Mouse (Mus musculus): ENCODE measurements at regions not wholly inside any gene's neighbourhood (a gene's known extent, or its start where the extent isn't known, plus 50 kb on each side); places are given as distances from the start of the nearest gene placed in this dataset.

DNA sequence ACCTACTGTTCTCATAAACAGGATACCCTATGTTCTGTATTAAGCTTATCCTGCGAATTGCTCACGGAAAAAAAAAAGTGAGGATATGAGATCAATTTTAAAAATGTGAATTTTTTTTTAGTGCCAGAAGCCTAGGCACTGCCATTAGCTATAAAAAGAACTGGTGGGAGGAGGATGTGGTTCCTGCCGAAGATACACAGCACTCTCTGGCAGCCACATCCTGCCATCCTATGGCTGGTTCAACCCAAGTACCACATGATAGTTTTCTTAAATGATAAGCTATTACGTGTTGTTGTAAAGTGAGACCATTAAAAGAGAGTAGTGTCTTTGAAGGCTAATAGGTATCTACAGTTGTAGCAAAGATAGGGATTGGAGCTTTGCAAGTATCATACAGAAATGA lies 58.2 kb upstream of the Ppp3ca start:
- no peak for DNase-seq (ENCODE audit: low spot score in 2 of 2)

DNA sequence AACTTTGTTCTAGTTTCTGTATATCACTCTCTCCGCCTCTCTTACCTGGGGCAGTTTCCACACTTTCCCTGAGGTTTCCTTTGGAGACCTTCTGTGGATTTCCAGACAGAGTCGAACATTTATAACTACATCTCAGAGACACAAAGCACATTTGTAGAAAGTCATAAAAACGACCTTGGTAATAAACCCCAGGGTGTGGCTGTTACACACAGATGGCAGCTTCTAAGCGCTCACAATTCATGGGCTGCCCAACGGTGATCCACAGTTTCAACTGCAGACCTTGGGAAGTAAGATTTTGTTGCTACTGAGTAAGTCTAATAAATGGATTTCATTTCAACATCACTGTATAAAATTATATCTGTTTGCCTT lies 59.4 kb upstream of the Ppp3ca start:
- no peak for DNase-seq (ENCODE audit: low spot score in 2 of 2)

DNA sequence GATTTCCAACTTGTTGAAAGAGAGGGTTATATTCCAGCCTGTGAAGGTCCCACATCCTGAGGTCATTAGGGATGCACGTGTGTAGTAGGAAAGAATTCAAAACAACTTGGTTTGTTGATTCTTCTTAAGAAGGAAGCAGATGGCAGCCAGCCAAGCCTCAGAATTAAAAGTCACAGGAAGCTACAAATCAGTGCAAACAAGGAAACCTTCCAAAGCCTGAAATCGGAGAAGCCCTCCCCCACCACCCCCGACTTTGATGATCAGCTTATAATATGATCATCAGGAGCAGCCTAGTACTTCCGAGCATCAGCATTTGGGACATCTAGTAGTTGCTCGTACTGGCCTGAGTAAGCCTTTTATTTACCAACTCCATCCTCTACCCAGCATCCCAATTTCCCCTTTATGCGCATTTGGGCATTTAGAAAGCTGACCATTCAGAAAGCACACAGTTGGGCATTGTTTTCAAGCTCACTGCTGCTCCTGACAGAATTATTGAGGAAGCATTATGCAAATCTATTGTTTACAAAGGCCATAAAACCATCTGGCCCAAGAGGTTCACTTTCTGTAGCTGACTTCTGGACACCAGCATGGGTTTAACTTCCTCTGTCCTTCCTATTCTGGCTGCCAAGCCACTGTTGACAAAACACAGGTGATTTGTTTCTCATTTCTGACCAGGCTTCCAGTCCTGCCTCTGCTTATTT lies 59.9 kb upstream of the Ppp3ca start:
- no peak for DNase-seq (ENCODE audit: low spot score in 2 of 2)

DNA sequence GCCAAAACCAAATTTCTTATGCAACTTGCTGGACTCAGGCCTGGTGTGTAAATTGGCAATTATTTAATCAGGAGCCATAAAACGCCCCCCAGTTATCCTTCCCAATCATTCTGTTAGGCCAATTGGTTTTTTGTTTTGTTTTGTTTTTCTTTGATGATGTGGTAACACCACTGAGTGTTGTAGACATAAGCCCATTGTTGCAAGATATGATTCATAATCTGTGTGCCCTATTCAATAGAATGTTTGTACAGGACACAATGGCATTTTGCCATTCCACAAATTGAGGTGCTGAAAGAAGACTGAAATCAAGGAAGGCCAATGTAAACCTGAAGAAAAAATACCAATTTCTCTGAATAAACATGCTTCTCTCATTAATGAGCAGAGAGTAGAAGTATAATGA lies 68.2 kb upstream of the Ppp3ca start:
- DNase-seq (ENCODE audit: low spot score in 2 of 2), result no peak

DNA sequence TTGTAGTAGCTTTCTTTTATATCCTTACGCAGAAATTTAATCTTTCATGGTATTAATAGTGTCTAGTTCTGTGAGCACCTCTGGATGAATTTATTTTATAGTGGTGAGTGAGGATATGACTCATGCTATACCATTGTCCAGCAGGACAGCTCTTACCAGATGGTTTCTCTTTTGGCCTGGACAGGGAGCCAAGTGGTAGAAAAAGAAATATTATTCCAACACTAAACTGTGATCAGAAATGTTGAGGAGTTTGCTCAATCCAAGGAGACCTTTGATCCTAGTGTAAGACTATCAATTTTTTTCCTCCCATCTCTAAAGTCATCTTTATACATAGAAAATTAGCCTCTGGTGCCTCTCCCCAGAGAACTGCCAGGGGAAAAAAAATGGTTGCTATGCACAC lies 86.0 kb upstream of the Ppp3ca start:
- DNase-seq (ENCODE audit: low spot score in 2 of 2), result no peak

DNA sequence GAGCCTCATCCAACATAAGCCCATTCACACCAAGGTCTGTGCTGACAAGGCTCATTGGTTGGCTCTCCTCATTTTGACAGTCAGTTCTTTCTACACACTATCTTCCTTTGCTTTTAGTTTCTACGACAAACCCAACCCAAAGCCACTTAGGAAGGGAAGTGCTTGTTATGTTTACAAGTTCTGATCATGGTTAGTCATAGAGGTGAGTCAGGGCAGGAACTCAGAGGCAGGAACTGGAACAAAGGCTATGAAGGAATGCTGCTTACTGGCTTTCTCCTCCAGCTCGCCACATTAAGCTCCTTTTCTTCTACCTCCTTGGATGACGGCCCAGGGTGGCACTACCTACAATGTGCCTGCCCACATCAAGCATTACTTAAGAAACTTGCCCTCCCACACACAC lies 91.9 kb upstream of the Ppp3ca start:
- no peak for DNase-seq (ENCODE audit: low spot score in 2 of 2)

DNA sequence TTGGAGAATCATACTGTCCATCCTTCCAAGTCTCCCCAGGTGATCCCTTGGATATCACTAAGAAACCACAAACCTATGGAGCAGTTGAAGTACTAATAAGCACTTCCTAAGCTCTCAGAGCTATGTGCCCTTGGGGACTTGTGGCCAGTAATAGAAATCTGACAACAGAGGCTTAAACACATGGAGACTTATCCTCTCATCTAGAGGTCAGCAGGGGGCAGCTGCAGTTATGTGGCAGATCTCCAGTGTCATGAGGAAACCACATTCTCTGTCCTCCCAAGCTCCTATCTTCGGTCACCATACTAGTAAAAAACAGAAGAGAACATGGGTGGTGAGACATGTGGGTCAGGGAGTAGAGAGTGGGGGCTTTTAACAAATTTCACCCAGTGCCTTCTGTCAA lies 99.4 kb upstream of the Ppp3ca start:
- no peak for DNase-seq (ENCODE audit: low spot score in 2 of 2)

DNA sequence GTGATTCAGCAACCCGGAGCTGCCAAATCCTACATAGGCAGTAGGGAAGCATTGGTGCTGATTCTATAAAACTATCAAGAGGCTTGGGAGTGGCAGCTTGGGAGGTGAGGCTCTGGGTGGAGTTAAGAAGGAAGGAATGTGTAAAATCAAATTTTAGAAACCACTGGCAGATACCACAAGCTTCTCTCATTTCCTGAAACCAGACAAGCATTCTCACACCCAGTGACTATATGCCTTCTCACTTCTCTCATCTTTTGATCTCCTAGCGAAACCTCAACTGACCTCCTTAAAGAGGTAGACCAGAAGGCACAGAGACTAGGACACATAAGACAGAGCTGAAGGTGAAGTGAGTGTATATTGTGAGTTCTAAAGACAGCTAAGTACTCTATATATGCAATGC lies 113.4 kb upstream of the Ppp3ca start:
- no peak for DNase-seq (ENCODE audit: low spot score in 2 of 2)

DNA sequence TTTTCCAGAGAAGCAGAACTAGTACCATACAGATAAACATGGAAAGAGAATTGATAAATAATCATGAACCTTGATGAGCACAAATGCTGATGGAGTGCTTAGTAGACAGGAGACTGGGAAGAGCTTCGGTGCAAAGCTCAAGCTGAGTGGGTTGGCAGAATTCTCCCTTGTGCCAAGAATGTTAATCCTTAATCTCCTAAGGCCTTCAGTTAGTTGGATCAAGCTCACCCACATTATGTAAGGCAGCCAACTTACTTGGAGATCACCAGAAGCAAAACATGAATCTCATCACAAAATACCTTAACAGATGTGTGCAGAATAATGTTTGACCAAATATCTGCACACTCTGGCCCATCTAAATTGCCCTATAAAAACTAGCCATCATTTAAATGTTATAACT lies 120.5 kb upstream of the Ppp3ca start:
- no peak for DNase-seq (ENCODE audit: low spot score in 2 of 2)

DNA sequence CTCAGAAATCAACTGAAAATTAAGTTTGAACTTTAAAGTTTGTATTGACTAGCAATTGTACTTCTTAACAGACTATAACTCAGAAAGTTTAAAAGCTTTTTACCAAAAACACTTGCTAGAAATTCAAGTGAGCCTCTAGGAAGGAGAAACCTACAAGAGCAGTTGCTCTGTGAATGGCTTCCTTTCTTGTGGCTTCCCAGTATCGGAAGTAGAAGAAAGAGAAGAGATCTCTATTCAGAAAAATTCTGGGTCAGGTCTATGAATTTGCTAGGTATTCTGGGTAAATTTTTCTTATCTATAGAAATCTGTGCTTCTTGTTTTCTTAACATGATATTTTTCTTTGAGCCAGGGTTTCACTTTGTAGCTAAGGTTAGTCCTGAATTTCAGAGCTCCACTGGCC lies 138.3 kb upstream of the Ppp3ca start:
- DNase-seq (ENCODE audit: low spot score in 2 of 2), result no peak

DNA sequence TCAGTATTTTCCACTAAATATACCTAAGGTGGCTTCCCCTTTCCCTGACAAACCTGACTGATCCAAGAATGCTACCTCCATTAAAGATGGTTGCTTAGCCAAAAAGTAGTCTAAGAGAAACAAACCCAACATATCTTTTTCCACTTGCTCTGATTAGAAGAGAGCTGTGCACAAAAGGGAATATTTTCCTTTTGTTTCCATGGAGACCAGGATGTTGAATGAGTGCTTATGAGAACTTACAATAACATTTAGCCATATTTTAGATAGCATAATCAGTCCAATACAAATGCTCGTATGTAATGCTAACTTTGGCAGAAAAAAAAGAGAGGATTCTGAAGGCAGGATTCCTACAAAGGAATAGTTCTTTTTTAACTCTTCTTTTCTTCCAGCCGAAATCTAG lies 161.3 kb upstream of the Ppp3ca start:
- no peak for DNase-seq (ENCODE audit: low spot score in 2 of 2)

DNA sequence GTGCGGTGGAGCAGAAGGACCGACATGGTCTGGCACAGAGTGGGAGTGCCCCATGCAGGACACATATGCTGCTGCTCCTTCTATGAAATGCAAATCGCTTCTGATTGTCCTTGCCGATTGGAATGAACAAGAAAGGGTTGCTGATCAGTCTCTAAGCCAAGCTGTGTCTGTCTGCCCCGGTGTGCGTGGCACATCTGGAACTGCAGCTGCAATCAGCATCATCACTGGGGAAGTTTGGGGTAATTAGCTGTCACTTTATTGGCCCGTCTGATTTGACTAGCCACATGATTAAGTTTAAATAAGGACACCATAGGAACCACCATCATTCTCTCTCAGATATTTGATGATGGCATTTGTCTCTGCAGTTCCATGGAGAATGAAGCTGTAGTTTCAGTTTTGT lies 162.9 kb upstream of the Ppp3ca start:
- DNase-seq (ENCODE audit: low spot score in 2 of 2), result no peak

DNA sequence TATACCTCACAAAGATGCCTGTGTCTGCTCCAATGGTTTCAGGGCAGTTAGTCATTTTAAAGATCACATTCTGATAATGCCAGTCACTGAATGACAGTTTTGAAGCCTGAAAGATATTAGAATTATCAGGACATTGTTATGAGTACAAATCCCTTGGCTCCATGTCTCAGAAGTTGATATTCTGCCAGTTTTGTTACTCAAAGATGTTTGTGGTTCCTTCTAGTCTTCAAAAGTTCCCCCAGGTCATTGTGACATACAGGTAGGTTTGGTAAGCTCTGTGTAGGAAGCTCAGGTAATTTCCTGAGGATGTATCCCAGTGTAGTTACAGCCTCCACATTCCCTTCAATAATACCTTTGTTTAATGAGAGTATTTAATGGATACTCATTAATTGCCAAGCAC lies 169.0 kb upstream of the Bank1 start:
- no peak for DNase-seq (ENCODE audit: low spot score in 2 of 2)

DNA sequence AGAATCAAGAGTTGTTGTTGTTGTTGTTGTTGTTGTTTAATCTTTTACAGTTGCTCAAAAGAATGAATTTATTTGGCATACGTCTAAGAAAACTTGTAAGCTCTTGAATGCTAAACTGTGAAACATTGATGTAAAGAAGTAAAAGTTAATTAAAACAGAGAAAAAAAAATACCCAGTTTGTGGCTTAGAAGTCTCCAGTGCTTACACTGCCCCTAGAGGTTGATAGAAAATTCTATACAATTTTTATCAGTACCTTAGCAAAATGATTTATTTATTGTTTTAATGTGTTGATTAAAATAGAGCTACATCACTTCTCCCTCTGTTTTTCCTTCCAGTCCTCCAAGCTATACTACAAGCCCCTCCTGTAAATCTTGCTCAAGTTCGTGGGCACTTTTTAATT lies 165.8 kb upstream of the Bank1 start:
- DNase-seq (ENCODE audit: low spot score in 2 of 2), result no peak

DNA sequence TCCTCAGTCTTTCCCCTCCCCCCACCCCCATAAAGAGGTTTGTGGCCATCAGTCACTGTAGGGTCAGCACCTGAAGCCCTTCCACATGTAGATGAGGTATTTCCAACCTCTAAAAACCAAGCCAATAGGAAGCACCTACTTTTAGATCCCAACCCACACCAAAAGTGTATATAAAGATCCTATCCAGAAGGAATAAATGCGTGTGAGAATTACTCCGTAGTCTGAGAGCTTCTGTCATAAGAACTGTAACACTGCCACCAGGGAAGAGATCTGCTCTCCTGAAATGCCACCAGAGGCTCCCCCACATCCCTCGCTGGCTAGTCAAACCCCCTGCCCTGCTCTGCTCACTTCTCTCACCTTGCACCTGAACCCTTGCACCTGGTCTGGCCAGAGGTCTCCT lies 145.8 kb upstream of the Bank1 start:
- no peak for DNase-seq (ENCODE audit: low spot score in 2 of 2)

DNA sequence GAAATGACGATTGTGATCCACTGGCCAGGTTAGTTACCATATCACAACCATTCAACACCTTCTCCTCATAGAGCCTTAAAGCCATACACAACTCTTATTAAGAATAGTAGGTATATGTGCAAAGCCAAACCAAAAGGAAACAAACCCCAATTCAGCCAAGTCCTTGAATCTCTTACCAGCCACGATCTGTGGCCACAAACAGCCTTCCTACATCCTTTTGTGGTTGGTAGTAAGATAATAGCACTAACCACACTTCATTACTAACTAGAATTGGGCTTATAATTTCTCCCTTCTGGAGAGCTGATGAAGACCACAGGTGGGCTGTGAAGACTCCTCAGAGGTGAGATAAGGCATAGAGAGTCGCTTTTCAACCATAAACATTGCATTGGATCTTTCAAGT lies 136.9 kb upstream of the Bank1 start:
- DNase-seq (ENCODE audit: low spot score in 2 of 2), result no peak

DNA sequence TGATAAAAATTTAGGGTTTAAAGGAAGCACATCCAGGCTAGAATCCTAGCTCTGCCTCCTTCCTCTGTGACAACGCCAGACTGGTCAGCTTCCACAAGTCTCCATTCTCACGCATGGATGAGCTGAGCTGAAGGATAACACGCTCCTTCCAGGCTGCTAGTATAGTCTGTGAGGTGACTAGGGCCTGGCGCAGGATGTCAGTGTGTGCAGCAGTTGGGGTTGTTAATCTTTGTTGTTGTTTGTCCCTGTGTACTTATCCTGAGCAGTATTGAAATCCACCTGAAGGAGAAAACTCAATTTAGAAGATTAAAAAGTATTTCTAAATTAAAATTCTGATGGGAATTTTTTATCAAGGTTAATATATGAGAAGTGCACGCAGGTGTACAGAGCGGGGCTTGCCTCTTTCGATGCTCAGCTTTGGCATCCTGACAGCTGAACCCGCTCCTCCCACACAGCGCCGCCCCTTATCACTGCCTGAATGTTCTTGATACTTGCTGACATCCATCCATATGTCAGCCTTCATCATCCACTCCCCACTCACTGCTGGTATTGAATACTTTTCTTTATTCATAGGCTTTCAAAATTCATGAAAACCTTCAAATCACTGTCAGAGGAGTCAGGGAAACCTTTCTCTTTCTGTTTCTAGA lies 130.7 kb upstream of the Bank1 start:
- no peak for DNase-seq (ENCODE audit: low spot score in 2 of 2)

DNA sequence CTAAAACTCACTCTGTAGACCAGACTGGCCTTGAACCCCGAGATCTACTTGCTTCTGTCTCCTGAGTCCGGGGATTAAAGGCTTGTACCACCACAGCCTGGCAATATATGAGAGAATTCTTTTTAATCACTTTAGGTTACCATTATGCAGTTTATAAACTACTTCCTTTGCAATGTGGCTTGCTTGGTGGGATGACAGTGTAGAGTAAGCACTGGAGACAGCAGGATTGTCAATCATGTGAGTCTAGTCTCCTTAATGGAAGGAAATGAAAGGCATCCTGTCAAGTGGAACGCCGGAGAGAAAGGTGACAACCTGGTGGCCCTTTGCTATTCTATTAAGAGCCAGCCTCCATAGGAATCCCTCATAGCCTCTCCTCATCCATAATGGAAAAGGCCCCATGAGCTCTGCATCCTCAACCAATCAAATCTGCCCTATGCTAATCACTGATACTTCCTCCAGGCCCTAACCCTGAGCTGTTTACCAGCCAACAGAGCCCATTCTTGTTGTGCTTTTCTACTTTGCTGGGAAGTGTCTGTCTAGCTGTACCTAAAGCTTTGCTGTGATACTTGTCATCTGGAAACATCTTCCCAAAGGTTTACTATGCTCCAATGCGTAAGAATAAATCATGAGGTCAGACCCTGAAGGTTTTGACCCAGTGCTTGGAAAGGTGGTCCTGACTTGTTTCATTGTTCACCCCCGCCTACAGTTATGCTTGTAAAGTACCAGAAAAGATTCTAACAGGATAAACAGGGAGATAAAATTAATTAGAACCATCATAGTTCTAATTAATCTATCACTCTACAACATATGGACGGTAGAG lies 130.0 kb upstream of the Bank1 start:
- DNase-seq (ENCODE audit: low spot score in 2 of 2), result no peak

DNA sequence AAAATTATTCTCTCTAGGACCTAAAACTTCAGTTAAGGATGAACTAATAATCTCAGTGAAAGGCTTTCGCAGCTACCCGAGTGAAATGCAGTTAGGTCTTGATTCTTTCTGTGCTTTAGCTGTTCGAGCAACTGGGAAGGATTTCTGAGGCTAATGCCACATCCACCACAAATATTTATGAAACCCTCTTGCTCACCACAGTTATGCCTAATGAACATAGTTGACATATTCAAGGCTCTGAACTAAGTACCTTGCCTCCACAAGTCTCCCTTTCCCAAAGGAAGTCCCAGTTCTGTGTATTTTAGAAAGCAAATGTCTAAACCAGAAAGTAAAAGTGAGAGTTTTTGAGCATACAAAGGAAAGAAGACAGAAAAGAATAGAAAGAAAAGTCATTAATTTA lies 129.1 kb upstream of the Bank1 start:
- DNase-seq (ENCODE audit: low spot score in 2 of 2), result no peak

DNA sequence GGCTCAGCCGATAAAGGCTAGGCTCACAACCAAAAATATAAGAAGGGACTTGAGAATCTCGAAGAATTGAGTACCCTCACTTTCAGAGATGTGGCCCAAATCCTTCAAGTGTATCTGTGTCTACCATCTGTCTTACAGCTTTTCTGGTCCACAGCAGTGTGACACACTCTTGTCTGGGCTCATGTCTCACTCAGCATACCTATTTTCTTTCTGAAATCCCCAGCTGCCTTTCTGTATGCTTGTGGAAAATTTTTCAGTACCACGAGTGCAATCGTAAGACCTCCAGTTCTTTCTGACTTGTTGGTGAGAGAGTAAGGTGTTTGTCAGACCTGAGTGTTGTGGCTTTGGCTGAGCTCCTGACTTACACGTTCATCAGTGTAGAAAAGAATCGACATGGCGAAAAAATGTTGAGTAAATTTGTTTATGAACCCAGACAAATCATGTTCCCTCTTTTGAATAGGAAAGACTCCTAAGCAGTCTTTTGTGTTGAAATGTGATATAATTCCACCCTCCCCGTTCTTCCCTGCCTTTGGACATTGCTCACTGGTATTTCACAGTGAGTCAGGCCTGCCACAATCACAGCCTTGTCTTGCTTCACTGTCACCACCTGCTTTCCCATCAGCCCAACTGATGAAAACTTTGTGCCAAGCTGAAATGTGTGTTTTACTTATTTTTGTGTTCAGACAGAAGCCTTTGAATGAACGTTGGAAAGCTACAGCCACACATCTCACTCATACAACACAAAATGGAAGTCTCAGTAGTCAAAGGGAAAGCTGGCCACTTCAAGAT lies 125.3 kb upstream of the Bank1 start:
- DNase-seq (ENCODE audit: low spot score in 2 of 2), result no peak

DNA sequence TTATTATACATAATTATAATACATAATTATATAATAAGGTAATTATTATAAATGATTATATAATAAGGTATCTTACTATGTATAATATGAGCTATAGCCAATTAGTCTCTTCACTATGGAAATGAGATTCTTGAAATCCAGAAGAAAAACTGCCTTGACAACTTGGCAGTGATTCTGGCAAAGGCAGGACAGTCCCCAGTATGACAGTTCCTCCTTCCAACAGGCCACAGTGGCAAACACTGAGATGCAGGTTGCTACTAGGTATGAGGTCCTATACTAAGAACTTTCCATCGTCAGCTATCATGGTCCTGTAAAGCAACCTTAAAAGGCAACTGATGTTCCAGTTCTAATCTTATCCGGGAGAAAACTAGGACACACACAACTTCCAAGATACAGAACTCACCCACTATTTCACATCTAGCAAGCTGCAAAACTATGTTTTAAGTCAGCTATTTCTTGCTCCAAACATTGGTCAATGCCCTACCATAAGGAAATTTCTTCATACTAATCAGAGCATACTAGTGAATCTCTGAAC lies 124.6 kb upstream of the Bank1 start:
- no peak for DNase-seq (ENCODE audit: low spot score in 2 of 2)

DNA sequence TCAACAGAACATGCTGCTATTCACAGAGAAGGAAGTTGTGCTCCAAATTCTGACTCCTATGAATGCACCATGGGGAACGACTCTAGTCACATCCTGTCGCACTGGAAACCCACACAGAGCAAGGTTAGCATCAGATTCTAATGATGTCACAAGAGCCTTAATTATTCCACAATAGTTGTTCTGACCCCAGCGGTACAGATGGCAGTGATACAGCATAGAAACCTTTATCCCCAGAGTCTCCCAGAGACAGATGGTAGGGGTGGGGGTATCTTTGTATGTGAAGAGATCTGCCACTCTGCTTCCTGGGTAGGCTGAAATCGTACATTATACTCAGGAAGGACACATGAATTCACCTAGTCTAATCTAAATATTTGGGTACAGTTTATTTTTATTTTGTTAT lies 123.5 kb upstream of the Bank1 start:
- DNase-seq (ENCODE audit: low spot score in 2 of 2), result no peak

Measured in frontal cortex, postnatal 14 days (tissue).